Mouse (Mus musculus) MEL (cell line): Measurements from ENCODE around the gene Irf3. TPM values are rescaled to one million over a fixed set of nuclear protein-coding genes. Genes with fewer than 3 reads are reported as not detected.

Experiments
- DNase-seq: peaks from one replicate; pipeline ENCODE4 v3.0.0; 2011; ENCODE audit warnings: low read depth, low spot score
- H3K27ac ChIP-seq: 2 replicates; pipeline ENCODE4 v1.5.1; 2012; ENCODE audit warnings: low read depth, mild to moderate bottlenecking, control low read depth, low read length, moderate library complexity; ENCODE audit not compliant: control insufficient read depth
- H3K27me3 ChIP-seq, 2 experiments: fragments of 150-350 bp in 1 of 2; sonication (generic) in 1 of 2; 2 replicates each; pipeline ENCODE4 v1.6.1; 2012; ENCODE audit warnings: low read length in 2 of 2, mild to moderate bottlenecking in 2 of 2, improper control_type of control experiment in 1 of 2, moderate library complexity in 1 of 2; ENCODE audit not compliant: insufficient read depth in 2 of 2, control insufficient read depth in 1 of 2
- H3K36me3 ChIP-seq, 2 experiments: 2 replicates each; pipeline ENCODE4 v1.6.1; 2012 to 2014; ENCODE audit warnings: low read length in 2 of 2, improper control_type of control experiment in 1 of 2, inconsistent platforms in 1 of 2, mild to moderate bottlenecking in 1 of 2; ENCODE audit not compliant: insufficient read depth in 2 of 2, control insufficient read depth in 1 of 2
- H3K4me1 ChIP-seq, 2 experiments: fragments of 150-350 bp in 1 of 2; sonication (generic) in 1 of 2; 2 replicates each; pipeline ENCODE4 v1.6.1; 2012; ENCODE audit warnings: low read length in 2 of 2, improper control_type of control experiment in 1 of 2, mild to moderate bottlenecking in 1 of 2; ENCODE audit not compliant: insufficient read depth in 2 of 2, control insufficient read depth in 1 of 2
- H3K4me3 ChIP-seq, 2 experiments: fragments of 150-350 bp in 1 of 2; sonication (generic) in 1 of 2; 2 replicates each; pipeline ENCODE4 v1.5.1; 2012; ENCODE audit warnings: low read depth in 2 of 2, low read length in 2 of 2, mild to moderate bottlenecking in 2 of 2, moderate library complexity in 2 of 2, control low read depth in 1 of 2, improper control_type of control experiment in 1 of 2; ENCODE audit not compliant: control insufficient read depth in 1 of 2, insufficient read depth in 1 of 2
- H3K79me2 ChIP-seq: 2 replicates; pipeline ENCODE4 v1.6.1; 2012; ENCODE audit warnings: mild to moderate bottlenecking, low read length, moderate library complexity; ENCODE audit not compliant: control insufficient read depth, poor library complexity, insufficient read depth
- H3K9ac ChIP-seq: 2 replicates; pipeline ENCODE4 v1.6.1; 2012; ENCODE audit warnings: low read depth, mild to moderate bottlenecking, control low read depth, low read length, moderate library complexity; ENCODE audit not compliant: control insufficient read depth, poor library complexity, severe bottlenecking
- H3K9me3 ChIP-seq: fragments of 150-350 bp; sonication (generic); replicated peaks from 2 replicates; pipeline ENCODE4 v1.6.1; 2012; ENCODE audit warnings: mild to moderate bottlenecking, low read length, improper control_type of control experiment, moderate library complexity; ENCODE audit not compliant: insufficient read depth
- E2F4 ChIP-seq: IDR thresholded peaks from 2 replicates; pipeline ENCODE4 v1.6.1; 2011; ENCODE audit warnings: low read depth, low read length, improper control_type of control experiment, borderline replicate concordance
- ELF1 ChIP-seq: IDR thresholded peaks from 2 replicates; pipeline ENCODE4 v1.6.1; 2014; ENCODE audit warnings: low read depth, mild to moderate bottlenecking, inconsistent platforms, low read length, improper control_type of control experiment, moderate library complexity
- GABPA ChIP-seq: IDR thresholded peaks from 2 replicates; pipeline ENCODE4 v1.6.1; 2012; ENCODE audit warnings: low read depth, mild to moderate bottlenecking, inconsistent platforms, low read length, improper control_type of control experiment, moderate library complexity
- HCFC1 ChIP-seq: IDR thresholded peaks from 2 replicates; pipeline ENCODE4 v1.6.1; 2012; ENCODE audit warnings: low read depth, mild to moderate bottlenecking, inconsistent platforms, low read length, improper control_type of control experiment, moderate library complexity
- MAX ChIP-seq: IDR thresholded peaks from 2 replicates; pipeline ENCODE4 v1.6.1; 2011; ENCODE audit warnings: low read length, improper control_type of control experiment
- MAZ ChIP-seq: IDR thresholded peaks from 2 replicates; pipeline ENCODE4 v1.6.1; 2012; ENCODE audit warnings: low read depth, mild to moderate bottlenecking, inconsistent platforms, low read length, improper control_type of control experiment
- MYB ChIP-seq: IDR thresholded peaks from 2 replicates; pipeline ENCODE4 v1.6.1; 2011; ENCODE audit warnings: mild to moderate bottlenecking, low read depth, low read length, improper control_type of control experiment
- NELFE ChIP-seq: IDR thresholded peaks from 2 replicates; pipeline ENCODE4 v1.6.1; 2011; ENCODE audit warnings: low read depth, low read length, improper control_type of control experiment
- NRF1 ChIP-seq: IDR thresholded peaks from 2 replicates; pipeline ENCODE4 v1.6.1; 2014; ENCODE audit warnings: low read depth, mild to moderate bottlenecking, inconsistent platforms, low read length, improper control_type of control experiment, moderate library complexity; ENCODE audit not compliant: poor library complexity, insufficient read depth, severe bottlenecking
- POLR2A ChIP-seq, 2 experiments: IDR thresholded peaks; 2 replicates each; pipeline ENCODE4 v1.6.1; 2011 to 2012; ENCODE audit warnings: low read length in 2 of 2, mild to moderate bottlenecking in 2 of 2, control low read depth in 1 of 2, improper control_type of control experiment in 1 of 2, low read depth in 1 of 2, moderate library complexity in 1 of 2; ENCODE audit not compliant: control insufficient read depth in 1 of 2, insufficient read depth in 1 of 2, poor library complexity in 1 of 2
- POLR2AphosphoS2 ChIP-seq: IDR thresholded peaks from 2 replicates; pipeline ENCODE4 v1.6.1; 2011; ENCODE audit warnings: low read length, improper control_type of control experiment
- RAD21 ChIP-seq: IDR thresholded peaks from 2 replicates; pipeline ENCODE4 v1.6.1; 2011; ENCODE audit warnings: mild to moderate bottlenecking, low read depth, low read length, improper control_type of control experiment
- RCOR1 ChIP-seq: IDR thresholded peaks from 2 replicates; pipeline ENCODE4 v1.6.1; 2012; ENCODE audit warnings: low read depth, mild to moderate bottlenecking, inconsistent platforms, low read length, improper control_type of control experiment
- SIN3A ChIP-seq: IDR thresholded peaks from 2 replicates; pipeline ENCODE4 v1.6.1; 2012; ENCODE audit warnings: low read length, improper control_type of control experiment, inconsistent platforms
- SMC3 ChIP-seq: IDR thresholded peaks from 2 replicates; pipeline ENCODE4 v1.6.1; 2011; ENCODE audit warnings: low read depth, low read length, improper control_type of control experiment
- TBP ChIP-seq: IDR thresholded peaks from 2 replicates; pipeline ENCODE4 v1.8.0; 2011; ENCODE audit warnings: low read depth, low read length, improper control_type of control experiment
- TCF12 ChIP-seq: IDR thresholded peaks from 2 replicates; pipeline ENCODE4 v1.6.1; 2014; ENCODE audit warnings: low read depth, mild to moderate bottlenecking, inconsistent platforms, low read length, improper control_type of control experiment, moderate library complexity
- UBTF ChIP-seq: IDR thresholded peaks from 2 replicates; pipeline ENCODE4 v1.6.1; 2012; ENCODE audit warnings: low read depth, mild to moderate bottlenecking, inconsistent platforms, low read length, improper control_type of control experiment, moderate library complexity, borderline replicate concordance; ENCODE audit not compliant: insufficient read depth
- ZKSCAN1 ChIP-seq: IDR thresholded peaks from 2 replicates; pipeline ENCODE4 v1.6.1; 2012; ENCODE audit warnings: low read depth, mild to moderate bottlenecking, inconsistent platforms, low read length, improper control_type of control experiment, moderate library complexity
- ZMIZ1 ChIP-seq: IDR thresholded peaks from 2 replicates; pipeline ENCODE4 v1.6.1; 2012; ENCODE audit warnings: low read depth, mild to moderate bottlenecking, inconsistent platforms, low read length, improper control_type of control experiment, moderate library complexity
- ZNF384 ChIP-seq: IDR thresholded peaks from 2 replicates; pipeline ENCODE4 v1.6.1; 2012; ENCODE audit warnings: low read depth, mild to moderate bottlenecking, inconsistent platforms, low read length, improper control_type of control experiment
- polyA plus RNA-seq, 2 experiments: library from polyadenylated mRNA; stranded (reverse) in 1 of 2; unstranded in 1 of 2; fragments of >175 nt in 1 of 2; fragments of >200 nt in 1 of 2; gene quantifications; 2 replicates each; pipeline versions ENCODE4 v1.2.1 to v1.2.4; 2012; ENCODE audit warnings: low replicate concordance in 2 of 2, low read depth in 1 of 2; ENCODE audit not compliant: insufficient read length in 2 of 2, insufficient read depth in 1 of 2, missing spikeins in 1 of 2
- total RNA-seq: library from RNA; depleted of rRNA; stranded (reverse); fragments of 300-350 nt; gene quantifications from 2 replicates; pipeline ENCODE4 v1.2.3, GENCODE M21; 2012

The Irf3 gene
- total and polyA plus RNA-seq, 3 experiments, result 82.1 to 83.4 TPM; not detected in 1

DNA sequence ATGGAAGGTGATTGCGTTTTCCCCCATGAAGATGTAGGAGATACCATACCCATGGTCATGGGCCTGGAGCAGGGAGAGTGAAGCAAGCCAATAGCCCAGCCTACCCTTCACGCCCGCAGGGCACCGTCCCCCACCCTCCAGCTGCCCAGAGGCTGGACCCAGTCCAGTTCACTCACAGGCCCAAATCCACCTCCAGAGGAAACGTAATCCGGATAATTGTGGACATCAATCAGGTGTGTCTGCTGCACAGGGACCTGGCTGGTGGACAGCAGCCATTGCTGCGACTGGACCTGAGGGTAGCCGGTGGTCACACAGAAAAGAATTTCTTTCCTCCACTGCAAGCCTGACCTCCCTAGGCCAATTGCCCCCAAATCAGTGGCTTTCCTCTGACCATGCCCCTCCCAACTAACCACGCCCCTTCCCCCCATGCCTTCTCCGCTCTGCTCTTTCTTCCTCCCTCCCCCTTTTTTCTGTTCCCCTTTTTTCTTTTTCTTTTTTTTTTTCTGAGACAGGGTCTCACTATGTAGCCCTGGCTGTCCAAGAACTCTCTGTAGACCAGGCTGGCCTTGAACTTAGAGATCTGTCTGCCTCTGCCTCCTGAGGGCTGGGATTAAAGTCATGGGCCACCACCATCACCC, 37.5 kb upstream of the Irf3 start:
- no peak overlapping the region for H3K4me3 ChIP-seq
- no peaks in the 10 kb centered on the region for H3K9me3 ChIP-seq
- no peak overlapping the region for H3K27ac ChIP-seq
- TF ChIP-seq MAZ (peak; percentile 50; the same call in 1 of the 2 replicates), GABPA (no peak), ZMIZ1 (no peak), ZKSCAN1 (no peak), ZNF384 (peak; percentile 86), SIN3A (no peak), TCF12 (no peak), POLR2AphosphoS2 (no peak), POLR2A (IDR thresholded peaks at IDR 0.05; ENCODE audit: control insufficient read depth in 1 of 2, insufficient read depth in 1 of 2, low read depth in 1 of 2, low read length in 2 of 2, poor library complexity in 1 of 2) (no peak), ELF1 (no peak), UBTF (no peak), E2F4 (no peak), HCFC1 (no peak)
- TF ChIP-seq, all 39 proteins: peak for 2
- peak; percentile 54 for DNase-seq
- no peaks in the 10 kb centered on the region for H3K36me3 ChIP-seq
- no peak overlapping the region for H3K9ac ChIP-seq
- H3K4me1 ChIP-seq, result peaks cover 0 to 4% of the 10 kb centered on the region in 2 experiments; a peak in 1 of 4 replicates
- H3K79me2 ChIP-seq, result no peaks in the 10 kb centered on the region
- H3K27me3 ChIP-seq, result no peaks in the 10 kb centered on the region

- DNase-seq, result no peak
- no peak for TF ChIP-seq NELFE
- no peak for TF ChIP-seq TBP
- TF ChIP-seq RAD21, result no peak
- TF ChIP-seq RCOR1, result no peak
- TF ChIP-seq ELF1, result no peak
- no peak for TF ChIP-seq ZNF384
- no peak for TF ChIP-seq SMC3
- no peak for TF ChIP-seq MAX
- TF ChIP-seq NRF1, result no peak
- TF ChIP-seq MYB, result no peak
- no peak overlapping the region for H3K9ac ChIP-seq
- peaks cover 0 to 4% of the 10 kb centered on the region in 2 experiments; a peak in 1 of 4 replicates for H3K4me1 ChIP-seq
- H3K79me2 ChIP-seq, result no peaks in the 10 kb centered on the region
- H3K27ac ChIP-seq, result no peak overlapping the region
- H3K4me3 ChIP-seq, result no peak overlapping the region
- H3K36me3 ChIP-seq, result no peaks in the 10 kb centered on the region
- H3K27me3 ChIP-seq, result no peaks in the 10 kb centered on the region
- H3K9me3 ChIP-seq, result no peaks in the 10 kb centered on the region
Observed at GRCm38 (mm10) chr7:44960512-44960910, 36.9 kb upstream of the Irf3 start.
